Mouse (Mus musculus): ENCODE results near the gene Zc3h12a. TPM values are rescaled to one million over a fixed set of nuclear protein-coding genes. Genes with fewer than 3 reads are reported as not detected.
A peak's percentile ranks its signal among the peaks of the same experiment; 100 is the strongest.

Gene Zc3h12a
- 1.3 and 1.5 TPM in 2 replicates for total RNA-seq (2015; ENCODE audit: low replicate concordance)
- 1.2 TPM in 1 of 2 replicates, not detected in the other for total RNA-seq (2017; ENCODE audit: low replicate concordance)

- peak; percentile 92 for ATAC-seq (replicated peaks; ENCODE audit: low FRiP score, poor library complexity, severe bottlenecking)
Measured at GRCm38 (mm10) chr4:125127305-125128084, at the start of gene Zc3h12a. TSS of gene Zc3h12a (minus strand) at chr4:125127840.

GRCm38 (mm10) chr4:125176639-125177165, 49.1 kb upstream of the Zc3h12a start:
- ATAC-seq (replicated peaks; ENCODE audit: low FRiP score, poor library complexity, severe bottlenecking), result no peak

- no peak for ATAC-seq (replicated peaks; ENCODE audit: low FRiP score, poor library complexity, severe bottlenecking)
Measured at GRCm38 (mm10) chr4:125176190-125176589, 48.5 kb upstream of the Zc3h12a start.

- ATAC-seq (replicated peaks; ENCODE audit: low FRiP score, poor library complexity, severe bottlenecking), result no peak
Measured at GRCm38 (mm10) chr4:125175591-125175990, 48.0 kb upstream of the Zc3h12a start.

GRCm38 (mm10) chr4:125174516-125175185, 47.0 kb upstream of the Zc3h12a start:
- ATAC-seq (replicated peaks; ENCODE audit: low FRiP score, poor library complexity, severe bottlenecking), result no peak

- no peak for ATAC-seq (replicated peaks; ENCODE audit: low FRiP score, poor library complexity, severe bottlenecking)
Measured at GRCm38 (mm10) chr4:125173150-125173549, 45.5 kb upstream of the Zc3h12a start.

- no peak for ATAC-seq (replicated peaks; ENCODE audit: low FRiP score, poor library complexity, severe bottlenecking)
Measured at GRCm38 (mm10) chr4:125172736-125173135, 45.1 kb upstream of the Zc3h12a start.

- no peak for ATAC-seq (replicated peaks; ENCODE audit: low FRiP score, poor library complexity, severe bottlenecking)
Measured at GRCm38 (mm10) chr4:125167723-125168122, 40.1 kb upstream of the Zc3h12a start.

GRCm38 (mm10) chr4:125164861-125165260, 37.2 kb upstream of the Zc3h12a start:
- ATAC-seq (replicated peaks; ENCODE audit: low FRiP score, poor library complexity, severe bottlenecking), result no peak

- ATAC-seq (replicated peaks; ENCODE audit: low FRiP score, poor library complexity, severe bottlenecking), result no peak
Measured at GRCm38 (mm10) chr4:125162701-125163100, 35.1 kb upstream of the Zc3h12a start.

GRCm38 (mm10) chr4:125161392-125161791, 33.8 kb upstream of the Zc3h12a start:
- no peak for ATAC-seq (replicated peaks; ENCODE audit: low FRiP score, poor library complexity, severe bottlenecking)

- no peak for ATAC-seq (replicated peaks; ENCODE audit: low FRiP score, poor library complexity, severe bottlenecking)
Measured at GRCm38 (mm10) chr4:125160951-125161331, 33.3 kb upstream of the Zc3h12a start.

- ATAC-seq (replicated peaks; ENCODE audit: low FRiP score, poor library complexity, severe bottlenecking), result no peak
Measured at GRCm38 (mm10) chr4:125160320-125160950, 32.8 kb upstream of the Zc3h12a start.

GRCm38 (mm10) chr4:125158581-125159317, 31.1 kb upstream of the Zc3h12a start:
- no peak for ATAC-seq (replicated peaks; ENCODE audit: low FRiP score, poor library complexity, severe bottlenecking)

GRCm38 (mm10) chr4:125158081-125158480, 30.4 kb upstream of the Zc3h12a start:
- ATAC-seq (replicated peaks; ENCODE audit: low FRiP score, poor library complexity, severe bottlenecking), result no peak

GRCm38 (mm10) chr4:125157322-125157721, 29.7 kb upstream of the Zc3h12a start:
- ATAC-seq (replicated peaks; ENCODE audit: low FRiP score, poor library complexity, severe bottlenecking), result no peak

- ATAC-seq (replicated peaks; ENCODE audit: low FRiP score, poor library complexity, severe bottlenecking), result no peak
Measured at GRCm38 (mm10) chr4:125155646-125156045, 28.0 kb upstream of the Zc3h12a start.

GRCm38 (mm10) chr4:125153659-125154241, 26.1 kb upstream of the Zc3h12a start:
- no peak for ATAC-seq (replicated peaks; ENCODE audit: low FRiP score, poor library complexity, severe bottlenecking)

- no peak for ATAC-seq (replicated peaks; ENCODE audit: low FRiP score, poor library complexity, severe bottlenecking)
Measured at GRCm38 (mm10) chr4:125152469-125152868, 24.8 kb upstream of the Zc3h12a start.

Data from erythroblast, adult 5-6 weeks (primary cell).